Mouse (Mus musculus) hindbrain, embryonic 14.5 days (tissue): ENCODE measurements at regions not wholly inside any gene's neighbourhood (a gene's known extent, or its start where the extent isn't known, plus 50 kb on each side); places are given as distances from the start of the nearest gene placed in this dataset.

ENCODE experiments used
- ATAC-seq: fragments of 200-750 bp; cut with Nextera tagmentation; 2 replicates; pipeline ENCODE4 v1.8.0; 2017; ENCODE audit warnings: moderate number of reproducible peaks, mild to moderate bottlenecking, moderate TSS enrichment, moderate library complexity; ENCODE audit not compliant: low FRiP score
- DNase-seq: peaks from one replicate; pipeline ENCODE4 v3.0.0-alpha.2; 2015; ENCODE audit warnings: low spot score
- H3K27ac ChIP-seq: fragments of 300-500 bp; sonication (generic); 2 replicates; pipeline ENCODE4 v1.5.1; 2014; ENCODE audit warnings: mild to moderate bottlenecking, moderate library complexity
- H3K27me3 ChIP-seq: fragments of 300-500 bp; sonication (generic); 2 replicates; pipeline ENCODE4 v1.6.1; 2014; ENCODE audit warnings: mild to moderate bottlenecking, low read length, mixed read lengths; ENCODE audit not compliant: control insufficient read depth, insufficient read depth
- H3K36me3 ChIP-seq: fragments of 300-500 bp; sonication (generic); replicated peaks from 2 replicates; pipeline ENCODE4 v1.6.1; 2014; ENCODE audit not compliant: control insufficient read depth, insufficient read depth
- H3K4me1 ChIP-seq: fragments of 300-500 bp; sonication (generic); replicated peaks from 2 replicates; pipeline ENCODE4 v1.6.1; 2014; ENCODE audit warnings: antibody characterized with exemption, low read length, mixed read lengths; ENCODE audit not compliant: control insufficient read depth, insufficient read depth
- H3K4me2 ChIP-seq: fragments of 300-500 bp; sonication (generic); replicated peaks from 2 replicates; pipeline ENCODE4 v1.6.1; 2014; ENCODE audit warnings: mild to moderate bottlenecking, moderate library complexity
- H3K4me3 ChIP-seq: fragments of 300-500 bp; sonication (generic); replicated peaks from 2 replicates; pipeline ENCODE4 v1.5.1; 2014; ENCODE audit warnings: mild to moderate bottlenecking, low read length
- H3K9ac ChIP-seq: fragments of 300-500 bp; sonication (generic); 2 replicates; pipeline ENCODE4 v1.6.1; 2014
- H3K9me3 ChIP-seq: fragments of 300-500 bp; sonication (generic); 2 replicates; pipeline ENCODE4 v1.6.1; 2016; ENCODE audit warnings: low read length; ENCODE audit not compliant: control insufficient read depth
- WGBS: fragments of 180-500 bp; shearing (Covaris S2); extraction: QIAGEN DNeasy Blood & Tissue Kit; methylation state at CpG from one replicate; pipeline ENCODE4 v1.1.7; 2014; 5-methylcytosine and 5-hydroxymethylcytosine counted together

DNA sequence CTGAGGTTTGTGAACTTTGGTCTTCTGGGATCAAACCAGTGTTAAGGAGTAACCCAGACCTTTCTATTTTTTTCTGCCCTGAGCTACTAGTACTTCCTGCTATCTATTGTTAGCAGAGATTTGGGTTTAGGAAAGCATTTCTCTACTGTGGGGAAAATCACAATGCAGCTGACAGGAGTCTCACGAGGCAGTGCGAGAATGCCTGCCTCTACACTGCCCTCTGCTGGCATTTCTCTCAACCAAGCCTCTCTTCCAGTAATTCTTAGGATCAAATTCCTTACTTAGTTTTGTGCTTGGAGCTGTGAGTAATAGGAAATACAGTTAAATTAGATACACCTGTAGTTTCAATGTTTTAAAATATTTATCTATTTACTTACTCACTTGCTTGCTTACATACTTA lies 432.4 kb downstream of the Plcl1 start:
- Histone ChIP-seq H3K4me1 (no peaks in the 10 kb centered on the region), H3K4me2 (no peak overlapping the region), H3K27me3 (no peaks in the 10 kb centered on the region), H3K36me3 (no peaks in the 10 kb centered on the region), H3K9ac (no peak overlapping the region), H3K9me3 (no peaks in the 10 kb centered on the region), H3K4me3 (no peak overlapping the region), H3K27ac (no peak overlapping the region)
- WGBS: 6% methylated on average over 2 of the region's 2 CpGs
- DNase-seq (peak; percentile 82), ATAC-seq (peak; percentile 48; the same call in 1 of the 2 replicates)

DNA sequence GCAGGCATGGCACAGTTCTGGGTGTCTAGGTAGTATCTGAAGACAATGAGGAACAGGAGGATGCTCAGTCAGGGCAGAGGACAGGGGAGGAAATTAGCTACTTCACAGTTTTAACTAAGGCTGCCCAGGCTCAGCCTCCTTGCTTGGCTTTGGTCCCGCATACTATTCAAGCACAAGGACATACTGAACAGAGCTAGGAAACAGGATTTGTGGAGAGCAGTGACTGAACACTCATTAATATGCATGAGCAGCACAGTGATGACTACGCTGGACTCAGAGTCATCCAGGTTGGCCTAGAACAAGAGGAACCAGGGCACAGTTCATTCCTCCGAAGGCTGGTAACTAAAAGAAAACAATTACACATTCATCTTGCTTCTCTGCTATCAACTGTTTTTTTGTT lies 443.1 kb downstream of the Plcl1 start:
- Histone ChIP-seq H3K9ac (no peak overlapping the region), H3K36me3 (no peaks in the 10 kb centered on the region), H3K27ac (no peak overlapping the region), H3K9me3 (no peaks in the 10 kb centered on the region), H3K4me2 (no peak overlapping the region), H3K4me1 (no peaks in the 10 kb centered on the region), H3K4me3 (no peak overlapping the region), H3K27me3 (no peaks in the 10 kb centered on the region)
- no peak for DNase-seq
- 67% methylated on average over 3 of the region's 3 CpGs for WGBS
- peak; percentile 73; the same call in 1 of the 2 replicates for ATAC-seq

DNA sequence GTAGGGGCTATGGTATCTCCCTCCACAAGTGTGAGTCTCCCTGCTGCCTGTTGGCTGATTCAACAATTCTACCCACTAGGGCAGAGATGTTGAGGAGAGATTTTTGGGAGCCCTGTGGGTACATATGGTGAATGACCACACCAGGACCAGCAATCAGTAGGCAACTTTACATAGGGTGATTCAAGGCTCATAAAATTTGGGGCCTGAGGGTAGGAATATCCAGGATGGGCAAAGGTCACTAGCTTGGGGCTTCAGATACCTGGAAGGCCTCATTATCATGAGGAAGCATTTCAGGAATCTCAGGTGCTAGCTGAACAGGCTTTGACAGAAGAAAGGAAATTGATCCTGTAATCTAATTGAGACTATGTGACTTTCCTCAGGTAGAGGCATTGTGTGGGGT lies 446.6 kb downstream of the Plcl1 start:
- no peak for ATAC-seq
- no peaks in the 10 kb centered on the region for H3K9me3 ChIP-seq
- no peaks in the 10 kb centered on the region for H3K4me1 ChIP-seq
- H3K4me3 ChIP-seq: no peak overlapping the region
- no peak overlapping the region for H3K4me2 ChIP-seq
- no peaks in the 10 kb centered on the region for H3K36me3 ChIP-seq
- H3K27me3 ChIP-seq: no peaks in the 10 kb centered on the region
- H3K27ac ChIP-seq: no peak overlapping the region
- DNase-seq: no peak
- no peak overlapping the region for H3K9ac ChIP-seq

DNA sequence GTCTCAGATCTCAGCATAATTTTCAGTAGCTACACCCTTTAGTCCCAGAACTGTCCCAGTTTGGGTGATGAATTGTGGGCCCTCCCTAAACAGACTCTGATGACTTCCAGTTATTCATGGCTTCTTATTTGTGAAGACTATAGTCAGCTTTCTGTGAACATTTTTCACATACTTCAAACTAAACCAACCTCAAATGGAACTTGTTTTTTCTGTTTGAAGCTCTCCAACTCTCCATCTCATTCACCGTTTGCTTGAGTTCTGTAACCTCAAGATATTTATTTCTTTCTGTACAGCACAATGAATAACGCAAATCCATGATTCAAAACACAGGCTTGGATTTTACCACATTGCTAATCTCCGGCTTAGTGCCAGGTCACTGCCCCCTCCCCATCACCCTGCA lies 453.4 kb downstream of the Plcl1 start:
- no peak overlapping the region for H3K4me3 ChIP-seq
- H3K27ac ChIP-seq: no peak overlapping the region
- no peaks in the 10 kb centered on the region for H3K9me3 ChIP-seq
- H3K36me3 ChIP-seq: no peaks in the 10 kb centered on the region
- no peaks in the 10 kb centered on the region for H3K27me3 ChIP-seq
- 93% methylated on average over 3 of the region's 3 CpGs for WGBS
- H3K4me1 ChIP-seq: no peaks in the 10 kb centered on the region
- ATAC-seq: no peak
- H3K9ac ChIP-seq: no peak overlapping the region
- H3K4me2 ChIP-seq: no peak overlapping the region
- DNase-seq: no peak

DNA sequence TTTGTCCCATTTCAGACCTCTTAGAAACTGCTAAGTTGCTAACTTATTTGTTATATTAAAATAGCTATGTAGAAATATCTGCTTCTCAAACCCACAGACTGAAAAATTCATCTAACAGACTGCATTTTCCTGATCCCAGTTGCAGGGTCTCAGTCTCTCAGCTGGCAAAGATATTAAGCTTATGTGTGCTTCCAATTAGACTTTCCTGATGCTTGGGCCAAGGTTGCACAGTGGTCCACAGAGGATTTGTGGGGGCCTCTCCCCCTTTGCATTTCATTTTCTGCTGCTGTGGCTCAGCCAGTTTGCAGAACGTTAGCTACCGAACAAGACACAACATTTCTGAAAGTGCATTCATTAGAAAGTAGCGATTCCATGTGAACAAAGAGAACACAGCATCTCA lies 457.4 kb downstream of the Plcl1 start:
- no peak overlapping the region for H3K27ac ChIP-seq
- H3K36me3 ChIP-seq: no peaks in the 10 kb centered on the region
- no peak overlapping the region for H3K4me3 ChIP-seq
- H3K4me1 ChIP-seq: no peaks in the 10 kb centered on the region
- no peak overlapping the region for H3K9ac ChIP-seq
- DNase-seq: no peak
- no peak overlapping the region for H3K4me2 ChIP-seq
- no peaks in the 10 kb centered on the region for H3K9me3 ChIP-seq
- WGBS: 69% methylated on average over 3 of the region's 3 CpGs
- no peak for ATAC-seq
- H3K27me3 ChIP-seq: no peaks in the 10 kb centered on the region

DNA sequence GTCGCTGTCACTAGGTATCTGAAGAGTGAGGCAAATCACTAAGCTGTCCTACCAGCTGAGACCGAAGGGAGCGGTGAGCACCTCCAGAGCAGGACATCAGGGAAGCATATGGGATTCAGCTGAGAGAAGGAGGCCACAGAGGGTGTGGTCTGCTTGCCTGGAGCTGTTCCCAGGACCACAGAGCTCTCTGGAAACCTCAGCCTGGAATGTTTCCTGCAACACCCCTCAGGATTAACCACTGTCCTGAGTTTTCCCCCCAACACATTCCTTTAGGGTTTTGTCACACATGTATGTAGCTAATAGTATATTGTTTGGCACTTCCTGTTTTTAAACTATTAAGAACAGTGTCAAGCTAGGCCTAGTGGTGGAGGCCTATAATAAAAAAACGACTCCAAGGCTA lies 459.6 kb downstream of the Plcl1 start:
- Histone ChIP-seq H3K27ac (no peak overlapping the region), H3K36me3 (no peaks in the 10 kb centered on the region), H3K4me3 (no peak overlapping the region), H3K27me3 (no peaks in the 10 kb centered on the region), H3K9me3 (no peaks in the 10 kb centered on the region), H3K9ac (no peak overlapping the region), H3K4me1 (no peaks in the 10 kb centered on the region), H3K4me2 (no peak overlapping the region)
- WGBS: 76% methylated on average over 4 of the region's 4 CpGs
- ATAC-seq: no peak
- DNase-seq: no peak

DNA sequence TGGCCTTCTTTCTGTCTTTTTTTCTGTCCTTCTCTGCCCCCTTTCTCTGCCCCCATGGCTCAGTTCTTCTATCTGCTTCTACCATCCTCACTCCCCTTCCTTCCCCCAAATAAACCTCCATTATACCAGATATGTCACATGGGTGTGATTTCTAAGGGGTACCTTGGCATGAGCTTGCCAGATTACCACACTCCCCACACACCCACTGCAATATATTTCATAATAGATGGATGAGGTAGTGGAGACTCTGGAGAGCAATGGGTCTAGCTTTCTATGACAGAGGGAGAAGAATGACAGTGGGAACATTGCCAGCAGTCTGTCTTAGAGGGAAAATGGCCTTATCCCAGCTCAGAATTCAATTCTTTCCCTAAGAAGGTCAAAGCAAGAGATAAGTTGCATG lies 461.0 kb downstream of the Plcl1 start:
- H3K9ac ChIP-seq: no peak overlapping the region
- no peaks in the 10 kb centered on the region for H3K27me3 ChIP-seq
- DNase-seq (no peak), ATAC-seq (no peak)
- H3K9me3 ChIP-seq: no peaks in the 10 kb centered on the region
- H3K36me3 ChIP-seq: no peaks in the 10 kb centered on the region
- no peak overlapping the region for H3K4me3 ChIP-seq
- no peak overlapping the region for H3K27ac ChIP-seq
- H3K4me2 ChIP-seq: no peak overlapping the region
- H3K4me1 ChIP-seq: no peaks in the 10 kb centered on the region

DNA sequence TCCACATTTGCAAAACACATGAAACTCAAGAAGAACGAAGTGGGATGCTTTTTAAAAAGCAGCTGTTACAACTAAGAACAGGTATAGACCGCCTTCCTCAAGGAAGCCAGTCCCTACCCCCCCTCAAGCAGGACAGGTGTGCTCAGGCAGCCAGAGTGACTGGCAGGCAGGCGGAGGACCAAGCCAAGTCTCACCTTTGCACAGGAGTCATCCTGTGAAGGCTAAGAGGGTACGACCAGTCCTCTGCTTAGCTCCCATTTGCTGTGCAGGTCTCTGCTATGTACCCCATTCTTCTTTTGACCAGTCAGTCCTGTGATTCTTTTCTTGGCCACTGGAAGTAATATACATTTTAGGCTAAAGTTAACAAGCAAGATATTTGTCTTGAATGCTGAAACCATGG lies 467.9 kb downstream of the Plcl1 start:
- no peak overlapping the region for H3K4me3 ChIP-seq
- H3K4me2 ChIP-seq: no peak overlapping the region
- H3K27me3 ChIP-seq: no peaks in the 10 kb centered on the region
- DNase-seq: no peak
- 92% methylated on average over 4 of the region's 4 CpGs for WGBS
- H3K9me3 ChIP-seq: no peaks in the 10 kb centered on the region
- H3K27ac ChIP-seq: no peak overlapping the region
- H3K4me1 ChIP-seq: no peaks in the 10 kb centered on the region
- H3K9ac ChIP-seq: no peak overlapping the region
- H3K36me3 ChIP-seq: no peaks in the 10 kb centered on the region
- ATAC-seq: no peak

DNA sequence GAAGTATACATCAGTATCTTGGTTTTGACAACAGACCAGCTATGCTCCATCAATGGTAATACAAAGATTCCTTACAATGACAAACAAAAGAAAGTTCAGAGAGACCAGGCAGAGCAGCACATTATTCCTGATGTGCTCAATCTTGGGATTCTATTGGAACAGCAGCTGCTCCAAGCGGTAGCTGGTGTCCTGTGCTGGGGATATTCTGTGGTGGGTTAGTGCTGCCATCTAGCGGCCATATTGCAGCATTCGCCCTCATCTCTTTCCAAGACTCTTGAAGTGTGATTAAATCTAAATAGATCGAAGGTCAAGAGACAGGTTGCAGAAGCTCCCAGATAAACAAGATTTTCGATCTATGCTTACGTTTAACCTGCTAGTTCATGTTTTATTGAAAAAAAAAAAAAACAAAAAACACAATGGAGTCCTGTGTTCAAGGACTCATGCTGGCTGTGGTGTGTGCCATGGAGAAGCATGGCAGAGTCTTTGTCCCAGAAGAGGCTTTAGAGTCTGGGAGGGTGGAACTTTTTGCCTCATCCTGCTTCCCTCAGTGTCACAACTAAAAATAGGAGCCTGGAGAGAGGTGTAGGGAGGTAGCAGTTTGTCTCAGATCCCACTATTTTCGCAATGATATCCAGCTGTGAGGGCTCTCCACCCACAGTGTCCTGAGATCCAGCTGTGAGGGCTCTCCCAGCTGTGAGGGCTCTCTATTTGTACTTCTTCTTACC lies 468.6 kb downstream of the Plcl1 start:
- H3K4me1 ChIP-seq: no peaks in the 10 kb centered on the region
- ATAC-seq (peak; percentile 85), DNase-seq (peak; percentile 88)
- H3K27ac ChIP-seq: no peak overlapping the region
- no peak overlapping the region for H3K4me3 ChIP-seq
- H3K9me3 ChIP-seq: no peaks in the 10 kb centered on the region
- no peak overlapping the region for H3K9ac ChIP-seq
- H3K4me2 ChIP-seq: no peak overlapping the region
- no peaks in the 10 kb centered on the region for H3K36me3 ChIP-seq
- no peaks in the 10 kb centered on the region for H3K27me3 ChIP-seq
- WGBS: 17% methylated on average over 7 of the region's 7 CpGs

DNA sequence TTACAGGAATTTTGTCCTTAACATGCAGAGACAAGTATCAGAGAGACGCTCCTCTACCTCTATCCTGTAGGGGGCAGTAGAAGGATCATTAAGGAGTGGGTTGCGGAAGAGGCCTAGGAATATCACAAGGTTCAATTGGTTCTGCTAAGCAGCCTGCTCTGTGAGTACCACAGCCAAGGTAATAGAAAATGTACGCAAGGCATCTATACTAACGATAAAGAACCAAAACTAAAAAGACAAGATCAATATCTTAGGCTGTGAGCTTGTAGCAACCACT lies 469.1 kb downstream of the Plcl1 start:
- 74% methylated on average over 4 of the region's 4 CpGs for WGBS
- no peaks in the 10 kb centered on the region for H3K36me3 ChIP-seq
- H3K9ac ChIP-seq: no peak overlapping the region
- no peak overlapping the region for H3K4me3 ChIP-seq
- no peak overlapping the region for H3K27ac ChIP-seq
- DNase-seq (peak; percentile 63), ATAC-seq (peak; percentile 41; the same call in 1 of the 2 replicates)
- no peaks in the 10 kb centered on the region for H3K4me1 ChIP-seq
- no peaks in the 10 kb centered on the region for H3K27me3 ChIP-seq
- H3K4me2 ChIP-seq: no peak overlapping the region
- H3K9me3 ChIP-seq: peaks cover 1% of the 10 kb centered on the region; the same call in 1 of the 2 replicates
